Mouse (Mus musculus): ENCODE results near the gene Pard3b. TPM values are rescaled to one million over a fixed set of nuclear protein-coding genes. Genes with fewer than 3 reads are reported as not detected.

The Pard3b gene
- polyA plus RNA-seq, 1 experiment, result 0.42 TPM

DNA sequence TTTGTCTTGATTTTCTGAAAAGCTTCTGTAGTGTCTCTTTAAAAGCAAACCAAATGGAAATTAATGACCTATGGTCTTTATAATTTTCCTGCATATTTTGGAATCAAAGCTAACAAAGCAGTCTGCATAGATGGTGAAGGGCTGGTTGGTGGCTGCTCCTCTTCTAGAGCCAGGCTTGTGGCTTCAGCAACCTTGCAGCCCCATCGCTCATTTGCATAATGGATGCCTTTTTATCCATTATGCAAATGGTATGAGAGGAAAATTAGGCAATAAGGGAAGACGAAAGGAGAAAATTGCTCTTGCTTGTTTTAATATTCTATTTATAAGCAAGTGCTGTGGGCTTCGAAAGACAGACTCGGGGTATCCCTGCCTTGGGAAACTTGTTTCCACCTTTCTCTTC is 373.1 kb downstream of the Pard3b start:
- no peaks in the 10 kb centered on the region for H3K36me3 ChIP-seq (ENCODE audit: control insufficient read depth, insufficient read depth, low read length, poor library complexity, severe bottlenecking)

DNA sequence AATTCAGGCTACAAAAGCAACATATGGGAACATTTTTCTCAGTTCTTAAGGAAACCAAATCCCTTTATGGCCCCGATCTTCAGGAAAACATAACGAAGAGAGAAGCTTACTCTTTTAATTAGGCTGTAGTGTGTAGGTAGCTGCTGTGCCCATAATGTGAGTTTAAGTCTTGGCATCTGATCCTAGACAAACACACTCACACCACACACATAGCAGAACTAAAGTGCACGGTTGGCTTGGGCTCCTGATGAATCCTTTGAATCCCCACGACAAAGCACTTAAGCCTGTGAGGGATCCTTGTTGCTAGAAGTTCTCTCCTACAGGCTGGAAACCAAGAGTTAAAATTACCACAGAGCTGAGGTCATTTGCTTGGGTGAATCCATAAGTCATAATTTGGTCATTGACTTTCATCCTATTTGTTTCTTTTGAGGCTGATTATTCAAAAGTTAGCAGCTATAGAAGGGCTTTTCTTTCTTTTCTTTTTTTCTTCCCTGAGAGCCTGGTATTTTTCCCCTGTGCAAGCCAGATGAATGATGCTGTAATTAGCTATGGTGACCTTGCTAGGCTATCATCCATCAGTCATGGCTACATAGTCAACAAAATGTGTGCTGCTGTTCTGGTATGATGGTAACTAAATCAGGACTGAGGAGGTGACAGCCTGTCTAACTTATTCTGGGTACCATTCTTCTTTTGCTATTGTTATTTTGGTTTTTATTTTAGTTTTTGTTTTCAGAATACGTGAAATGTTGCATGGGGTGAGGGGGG is 378.1 kb downstream of the Pard3b start:
- Histone ChIP-seq H3K4me1 (ENCODE audit: control insufficient read depth, insufficient read depth, low read length) (no peaks in the 10 kb centered on the region), H3K36me3 (ENCODE audit: control insufficient read depth, insufficient read depth, low read length, poor library complexity, severe bottlenecking) (no peaks in the 10 kb centered on the region), H3K27me3 (ENCODE audit: control insufficient read depth, insufficient read depth, low read length, poor library complexity, severe bottlenecking) (no peaks in the 10 kb centered on the region), H3K9me3 (replicated peaks; ENCODE audit: control insufficient read depth, insufficient read depth, low read length, poor library complexity, severe bottlenecking) (no peaks in the 10 kb centered on the region), H3K4me3 (ENCODE audit: low read depth, low read length) (no peak overlapping the region), H3K27ac (ENCODE audit: insufficient read depth, low read length) (no peak overlapping the region), H3K9ac (ENCODE audit: low read depth, poor library complexity, severe bottlenecking) (no peak overlapping the region)
- TF ChIP-seq POLR2A (IDR thresholded peaks at IDR 0.05; ENCODE audit: insufficient read depth, low read length) (no peak), CTCF (IDR thresholded peaks at IDR 0.05; ENCODE audit: low read depth, low read length) (no peak), EP300 (IDR thresholded peaks at IDR 0.05; ENCODE audit: insufficient read depth, low read depth, low read length) (no peak)

More for the DNA sequence above, 373.1 kb downstream of the Pard3b start:
- Histone ChIP-seq H3K27ac (ENCODE audit: insufficient read depth, low read length) (no peak overlapping the region), H3K9ac (ENCODE audit: low read depth, poor library complexity, severe bottlenecking) (no peak overlapping the region), H3K4me1 (ENCODE audit: control insufficient read depth, insufficient read depth, low read length) (no peaks in the 10 kb centered on the region), H3K27me3 (ENCODE audit: control insufficient read depth, insufficient read depth, low read length, poor library complexity, severe bottlenecking) (no peaks in the 10 kb centered on the region), H3K4me3 (ENCODE audit: low read depth, low read length) (no peak overlapping the region), H3K9me3 (replicated peaks; ENCODE audit: control insufficient read depth, insufficient read depth, low read length, poor library complexity, severe bottlenecking) (no peaks in the 10 kb centered on the region)
- TF ChIP-seq POLR2A (IDR thresholded peaks at IDR 0.05; ENCODE audit: insufficient read depth, low read length) (no peak), EP300 (IDR thresholded peaks at IDR 0.05; ENCODE audit: insufficient read depth, low read depth, low read length) (no peak), CTCF (IDR thresholded peaks at IDR 0.05; ENCODE audit: low read depth, low read length) (no peak)

DNA sequence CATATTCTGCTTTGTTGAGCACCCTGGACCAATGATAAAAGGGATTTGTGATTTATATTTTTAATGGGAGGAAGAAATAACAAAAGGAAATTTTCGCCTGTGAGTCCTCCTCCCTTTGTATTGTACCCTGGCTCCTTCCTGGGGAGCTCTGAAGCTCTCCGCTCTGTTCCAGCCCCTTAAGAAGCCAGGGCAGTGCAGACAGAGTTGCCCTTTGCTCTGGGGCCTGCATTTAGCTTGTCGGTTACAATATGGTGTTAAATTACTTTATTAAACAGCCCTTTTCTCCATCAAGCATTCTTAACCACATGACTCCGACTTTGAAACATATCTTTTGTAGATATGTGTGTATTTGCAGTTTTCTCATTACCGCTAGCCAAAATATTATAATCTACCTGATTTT is 379.7 kb downstream of the Pard3b start:
- Histone ChIP-seq H3K4me1 (ENCODE audit: control insufficient read depth, insufficient read depth, low read length) (no peaks in the 10 kb centered on the region), H3K27me3 (ENCODE audit: control insufficient read depth, insufficient read depth, low read length, poor library complexity, severe bottlenecking) (no peaks in the 10 kb centered on the region), H3K4me3 (ENCODE audit: low read depth, low read length) (no peak overlapping the region), H3K9me3 (replicated peaks; ENCODE audit: control insufficient read depth, insufficient read depth, low read length, poor library complexity, severe bottlenecking) (no peaks in the 10 kb centered on the region), H3K27ac (ENCODE audit: insufficient read depth, low read length) (no peak overlapping the region), H3K36me3 (ENCODE audit: control insufficient read depth, insufficient read depth, low read length, poor library complexity, severe bottlenecking) (no peaks in the 10 kb centered on the region), H3K9ac (ENCODE audit: low read depth, poor library complexity, severe bottlenecking) (no peak overlapping the region)
- TF ChIP-seq CTCF (IDR thresholded peaks at IDR 0.05; ENCODE audit: low read depth, low read length), result no peak
- no peak for TF ChIP-seq EP300 (IDR thresholded peaks at IDR 0.05; ENCODE audit: insufficient read depth, low read depth, low read length)
- TF ChIP-seq POLR2A (IDR thresholded peaks at IDR 0.05; ENCODE audit: insufficient read depth, low read length), result no peak

DNA sequence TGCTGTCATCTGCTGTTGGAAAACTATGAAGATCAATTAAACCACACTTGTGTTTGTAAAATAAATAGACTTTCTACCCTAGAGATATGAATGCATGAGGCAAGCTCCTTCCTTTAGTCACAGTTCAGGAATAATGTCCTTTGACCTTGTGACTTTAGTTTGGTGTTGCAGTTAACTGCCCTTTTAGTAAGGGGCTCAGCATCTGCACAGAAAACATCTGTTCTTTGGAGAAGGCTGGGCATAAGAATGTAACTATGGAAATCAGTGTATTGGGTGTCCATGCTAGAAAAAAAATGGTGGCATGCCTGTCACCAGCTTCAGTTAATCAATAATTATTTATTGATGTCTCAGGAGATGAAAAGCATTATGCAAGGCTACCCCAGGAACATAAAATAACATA is 381.1 kb downstream of the Pard3b start:
- Histone ChIP-seq H3K9me3 (replicated peaks; ENCODE audit: control insufficient read depth, insufficient read depth, low read length, poor library complexity, severe bottlenecking) (no peaks in the 10 kb centered on the region), H3K4me1 (ENCODE audit: control insufficient read depth, insufficient read depth, low read length) (no peaks in the 10 kb centered on the region), H3K27me3 (ENCODE audit: control insufficient read depth, insufficient read depth, low read length, poor library complexity, severe bottlenecking) (no peaks in the 10 kb centered on the region), H3K27ac (ENCODE audit: insufficient read depth, low read length) (no peak overlapping the region), H3K36me3 (ENCODE audit: control insufficient read depth, insufficient read depth, low read length, poor library complexity, severe bottlenecking) (no peaks in the 10 kb centered on the region), H3K9ac (ENCODE audit: low read depth, poor library complexity, severe bottlenecking) (no peak overlapping the region), H3K4me3 (ENCODE audit: low read depth, low read length) (no peak overlapping the region)
- no peak for TF ChIP-seq CTCF (IDR thresholded peaks at IDR 0.05; ENCODE audit: low read depth, low read length)
- TF ChIP-seq EP300 (IDR thresholded peaks at IDR 0.05; ENCODE audit: insufficient read depth, low read depth, low read length), result no peak
- no peak for TF ChIP-seq POLR2A (IDR thresholded peaks at IDR 0.05; ENCODE audit: insufficient read depth, low read length)

DNA sequence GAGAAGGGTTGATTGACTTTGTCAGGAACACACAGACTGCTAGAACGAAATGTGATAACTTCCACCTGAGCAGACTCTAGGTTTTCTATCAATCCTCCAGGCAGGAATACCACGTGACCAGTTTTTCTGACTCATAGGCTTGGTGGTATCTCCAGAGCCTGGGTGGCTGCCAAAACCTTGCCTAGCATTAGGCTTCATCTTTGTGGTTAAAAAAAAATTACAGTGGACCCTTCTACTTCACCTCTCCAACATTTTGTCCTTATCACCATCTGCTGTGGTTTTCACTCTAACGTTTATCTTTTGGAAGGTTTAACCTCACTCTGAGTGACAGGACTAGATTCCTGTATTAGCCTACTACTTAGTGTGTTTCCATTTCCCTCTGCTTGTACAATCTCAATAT is 403.1 kb downstream of the Pard3b start:
- Histone ChIP-seq H3K27ac (ENCODE audit: insufficient read depth, low read length) (no peak overlapping the region), H3K27me3 (ENCODE audit: control insufficient read depth, insufficient read depth, low read length, poor library complexity, severe bottlenecking) (no peaks in the 10 kb centered on the region)
- TF ChIP-seq EP300 (IDR thresholded peaks at IDR 0.05; ENCODE audit: insufficient read depth, low read depth, low read length), result no peak

DNA sequence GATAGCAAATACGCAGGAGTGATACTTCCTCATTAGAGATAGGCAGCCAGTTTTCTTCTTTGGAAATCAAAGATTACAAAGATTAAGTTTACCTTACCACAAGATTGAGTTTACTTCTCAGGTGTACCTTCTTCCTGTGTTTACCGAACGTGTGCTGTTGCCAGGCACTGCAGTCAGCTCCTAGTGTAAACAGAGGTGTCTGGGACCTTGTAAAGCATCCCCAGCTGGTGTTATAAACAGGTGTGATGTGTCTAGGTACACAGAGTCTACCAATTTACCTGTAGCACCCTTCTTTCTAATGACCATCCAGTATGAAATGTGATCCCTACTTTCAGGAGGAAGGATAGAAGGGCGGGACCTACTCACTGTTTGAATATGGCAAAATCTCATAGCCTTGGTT is 410.0 kb downstream of the Pard3b start:
- H3K4me3 ChIP-seq (ENCODE audit: low read depth, low read length), result no peak overlapping the region
- no peak overlapping the region for H3K27ac ChIP-seq (ENCODE audit: insufficient read depth, low read length)
- TF ChIP-seq POLR2A (IDR thresholded peaks at IDR 0.05; ENCODE audit: insufficient read depth, low read length) (no peak), EP300 (IDR thresholded peaks at IDR 0.05; ENCODE audit: insufficient read depth, low read depth, low read length) (no peak), CTCF (IDR thresholded peaks at IDR 0.05; ENCODE audit: low read depth, low read length) (no peak)
- H3K9ac ChIP-seq (ENCODE audit: low read depth, poor library complexity, severe bottlenecking), result no peak overlapping the region
- H3K9me3 ChIP-seq (replicated peaks; ENCODE audit: control insufficient read depth, insufficient read depth, low read length, poor library complexity, severe bottlenecking), result no peaks in the 10 kb centered on the region
- no peaks in the 10 kb centered on the region for H3K27me3 ChIP-seq (ENCODE audit: control insufficient read depth, insufficient read depth, low read length, poor library complexity, severe bottlenecking)
- no peaks in the 10 kb centered on the region for H3K4me1 ChIP-seq (ENCODE audit: control insufficient read depth, insufficient read depth, low read length)
- H3K36me3 ChIP-seq (ENCODE audit: control insufficient read depth, insufficient read depth, low read length, poor library complexity, severe bottlenecking), result no peaks in the 10 kb centered on the region

More for the DNA sequence above, 403.1 kb downstream of the Pard3b start:
- Histone ChIP-seq H3K4me3 (ENCODE audit: low read depth, low read length) (no peak overlapping the region), H3K9me3 (replicated peaks; ENCODE audit: control insufficient read depth, insufficient read depth, low read length, poor library complexity, severe bottlenecking) (no peaks in the 10 kb centered on the region), H3K9ac (ENCODE audit: low read depth, poor library complexity, severe bottlenecking) (no peak overlapping the region), H3K4me1 (ENCODE audit: control insufficient read depth, insufficient read depth, low read length) (no peaks in the 10 kb centered on the region), H3K36me3 (ENCODE audit: control insufficient read depth, insufficient read depth, low read length, poor library complexity, severe bottlenecking) (no peaks in the 10 kb centered on the region)

Data from ES-Bruce4 (cell line).